Mouse (Mus musculus) liver, adult 2 months (tissue): Measurements from ENCODE around the gene Bag6. TPM values are rescaled to one million over a fixed set of nuclear protein-coding genes. Genes with fewer than 3 reads are reported as not detected.
A peak's percentile ranks its signal among the peaks of the same experiment; 100 is the strongest.

Experiments
- DNase-seq: peaks from one replicate; pipeline ENCODE4 v3.0.0-alpha.2; 2011; ENCODE audit warnings: low read depth, low spot score; ENCODE audit errors: extremely low read depth
- H3K27ac ChIP-seq: fragments of 200-500 bp; replicated peaks from 2 replicates; pipeline ENCODE4 v1.5.1; 2012; ENCODE audit warnings: low read depth, mild to moderate bottlenecking, control low read depth, inconsistent platforms, low read length; ENCODE audit not compliant: insufficient read depth
- H3K27me3 ChIP-seq: fragments of 200-500 bp; 2 replicates; pipeline ENCODE4 v1.6.1; 2012; ENCODE audit warnings: mild to moderate bottlenecking, moderate library complexity, low read length, inconsistent platforms; ENCODE audit not compliant: control insufficient read depth, insufficient read depth
- H3K36me3 ChIP-seq: fragments of 200-500 bp; 2 replicates; pipeline ENCODE4 v1.6.1; 2012; ENCODE audit warnings: low read length, inconsistent platforms; ENCODE audit not compliant: control insufficient read depth, insufficient read depth
- H3K4me1 ChIP-seq: fragments of 200-500 bp; 2 replicates; pipeline ENCODE4 v1.6.1; 2011; ENCODE audit warnings: low read length; ENCODE audit not compliant: control insufficient read depth, insufficient read depth
- H3K4me3 ChIP-seq: fragments of 200-500 bp; 2 replicates; pipeline ENCODE4 v1.5.1; 2011; ENCODE audit warnings: low read depth, mild to moderate bottlenecking, control low read depth, low read length, moderate library complexity; ENCODE audit not compliant: insufficient read depth
- H3K79me2 ChIP-seq: fragments of 200-500 bp; 2 replicates; pipeline ENCODE4 v1.6.1; 2012; ENCODE audit warnings: inconsistent platforms, mild to moderate bottlenecking, low read length, moderate library complexity; ENCODE audit not compliant: control insufficient read depth, insufficient read depth
- H3K9ac ChIP-seq: fragments of 200-500 bp; 2 replicates; pipeline ENCODE4 v1.6.1; 2012; ENCODE audit warnings: low read depth, mild to moderate bottlenecking, control low read depth, inconsistent platforms, low read length
- CTCF ChIP-seq: fragments of 200-500 bp; IDR thresholded peaks from 2 replicates; pipeline ENCODE4 v1.5.1; 2011; ENCODE audit warnings: low read depth, low read length, control low read depth
- POLR2A ChIP-seq: fragments of 200-500 bp; IDR thresholded peaks from 2 replicates; pipeline ENCODE4 v1.6.1; 2011; ENCODE audit warnings: low read length, control low read depth; ENCODE audit not compliant: insufficient read depth; ENCODE audit errors: extremely low read depth
- WGBS: fragments of 180-500 bp; shearing (Covaris S2); methylation state at CpG from one replicate; pipeline ENCODE4 v1.1.7; 2018; 5-methylcytosine and 5-hydroxymethylcytosine counted together
- polyA plus RNA-seq: library from polyadenylated mRNA; depleted of rRNA; stranded (reverse); fragments of >200 nt; gene quantifications from 2 replicates; pipeline ENCODE4 v1.2.3, GENCODE M21; 2012; rRNA removed
- total RNA-seq: library from RNA; depleted of rRNA; stranded (reverse); fragments of >200 nt; gene quantifications from 2 replicates; pipeline ENCODE4 v1.2.3, GENCODE M21; 2014; rRNA removed

Gene Bag6
- total and polyA plus RNA-seq, 2 experiments, result 28.1 to 119 TPM

DNA sequence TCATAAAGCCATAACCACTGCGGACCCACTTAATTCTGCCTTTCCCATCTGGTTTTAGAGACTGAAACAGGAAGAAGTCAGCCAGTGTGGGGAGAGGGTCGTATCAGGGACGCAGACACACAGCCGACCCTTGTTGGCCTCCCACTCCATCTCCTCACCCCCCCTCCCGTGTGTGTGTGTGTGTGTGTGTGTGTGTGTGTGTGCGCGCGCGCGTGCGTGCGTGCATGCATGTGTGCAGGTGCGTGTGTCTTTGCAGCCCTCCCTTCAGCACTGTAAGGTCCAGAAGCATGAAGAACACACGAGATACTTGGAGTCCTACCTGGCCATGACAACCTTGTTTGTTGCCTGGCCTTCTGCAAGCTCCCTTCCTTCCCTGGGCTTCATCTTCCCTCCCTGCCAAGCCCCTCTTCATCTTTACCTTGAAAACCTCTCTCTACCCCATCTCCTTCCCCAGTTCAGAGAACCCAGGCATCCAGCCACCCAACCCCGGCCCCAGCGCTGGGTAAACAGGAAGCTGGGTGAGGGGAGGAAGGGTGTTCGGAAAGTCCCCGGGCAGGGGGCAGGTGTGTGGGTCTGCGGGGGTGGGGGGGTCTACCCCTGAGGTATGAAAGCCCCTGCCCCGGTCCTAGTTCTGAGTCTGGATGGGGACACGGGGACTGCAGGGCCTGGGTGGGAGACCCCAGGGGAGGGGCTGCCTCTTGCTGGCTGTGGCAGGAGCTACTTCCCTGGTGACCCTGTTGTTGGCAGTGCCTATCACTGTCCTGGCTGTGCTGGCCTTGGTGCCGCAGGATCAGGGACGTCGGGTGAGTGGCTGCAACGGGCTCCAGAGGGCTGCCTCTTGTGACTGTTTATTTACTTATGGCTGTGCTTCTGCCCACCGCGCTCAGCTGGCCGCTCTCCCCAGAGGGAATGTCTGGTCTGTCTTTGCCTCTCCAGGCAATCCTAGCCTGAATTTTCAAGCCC lies 59.2 kb downstream of the Bag6 start, which contains the start of gene Ltb:
Ltb (plus strand) TSS at position 559 of the 963 bp plus-strand sequence.
- H3K4me1 ChIP-seq, result peaks cover 3% of the 10 kb centered on the region; the same call in 1 of the 2 replicates
- H3K36me3 ChIP-seq, result no peaks in the 10 kb centered on the region
- TF ChIP-seq POLR2A (no peak), CTCF (no peak)
- no peaks in the 10 kb centered on the region for H3K79me2 ChIP-seq
- H3K27me3 ChIP-seq, result peaks cover 8% of the 10 kb centered on the region; the same call in 1 of the 2 replicates
- no peak for DNase-seq
- peak within 1 kb of the TSS; percentile 28; the same call in 1 of the 2 replicates for H3K27ac ChIP-seq
- 62% methylated on average over 28 of the region's 28 CpGs for WGBS
- H3K9ac ChIP-seq, result no peak within 1 kb of the TSS
- peak within 1 kb of the TSS; percentile 25; the same call in 1 of the 2 replicates for H3K4me3 ChIP-seq

- Histone ChIP-seq H3K4me3 (peak overlapping the region; percentile 69), H3K79me2 (no peaks in the 10 kb centered on the region), H3K9ac (peak overlapping the region; percentile 19; the same call in 1 of the 2 replicates), H3K27ac (no peak overlapping the region), H3K4me1 (peaks cover 3% of the 10 kb centered on the region; the same call in 1 of the 2 replicates), H3K36me3 (no peaks in the 10 kb centered on the region), H3K27me3 (peaks cover 8% of the 10 kb centered on the region; the same call in 1 of the 2 replicates)
- DNase-seq, result no peak
- TF ChIP-seq CTCF (no peak), POLR2A (no peak)
- WGBS, result 46% methylated on average over 19 of the region's 19 CpGs
Measured at GRCm38 (mm10) chr17:35194844-35195630, 60.1 kb downstream of the Bag6 start.

- peaks cover 3% of the 10 kb centered on the region; the same call in 1 of the 2 replicates for H3K4me1 ChIP-seq
- H3K27me3 ChIP-seq, result peaks cover 8% of the 10 kb centered on the region; the same call in 1 of the 2 replicates
- no peaks in the 10 kb centered on the region for H3K36me3 ChIP-seq
- no peak for DNase-seq
- peak overlapping the region; percentile 69 for H3K4me3 ChIP-seq
- WGBS, result 3% methylated on average over 66 of the region's 66 CpGs
- H3K9ac ChIP-seq, result peak overlapping the region; percentile 68
- H3K79me2 ChIP-seq, result no peaks in the 10 kb centered on the region
- TF ChIP-seq CTCF, result peak; percentile 92
- 0 out of 2 replicates have a peak, but pooled peaks have one; percentile 6 for TF ChIP-seq POLR2A
- H3K27ac ChIP-seq, result no peak overlapping the region
Measured at GRCm38 (mm10) chr17:35195631-35196320, 60.8 kb downstream of the Bag6 start.

- WGBS, result 34% methylated on average over 9 of the region's 9 CpGs
- H3K9ac ChIP-seq, result no peak overlapping the region
- TF ChIP-seq POLR2A (no peak), CTCF (no peak)
- H3K27ac ChIP-seq, result no peak overlapping the region
- H3K4me3 ChIP-seq, result peak overlapping the region; percentile 69; the same call in 1 of the 2 replicates
- no peaks in the 10 kb centered on the region for H3K79me2 ChIP-seq
- peaks cover 8% of the 10 kb centered on the region; the same call in 1 of the 2 replicates for H3K27me3 ChIP-seq
- no peak for DNase-seq
- H3K36me3 ChIP-seq, result no peaks in the 10 kb centered on the region
- peaks cover 3% of the 10 kb centered on the region; the same call in 1 of the 2 replicates for H3K4me1 ChIP-seq
Measured at GRCm38 (mm10) chr17:35196321-35196641, 61.3 kb downstream of the Bag6 start.

Other genes starting within 250 kb of the Bag6 start
Only the 30 nearest of the 41 such genes appear.
- 7.9 and 11.1 TPM in 2 replicates for gene Lsm2, start 153.3 kb upstream of the Bag6 start, total RNA-seq
- 55.1 and 63.0 TPM in 2 replicates for gene Lsm2, start 153.3 kb upstream of the Bag6 start, polyA plus RNA-seq
- gene Vars, start 134.2 kb upstream of the Bag6 start, total RNA-seq, result 11.8 and 27.5 TPM in 2 replicates
- gene Vars, start 134.2 kb upstream of the Bag6 start, polyA plus RNA-seq, result 39.8 and 52.7 TPM in 2 replicates
- 0.07 and 0.09 TPM in 2 replicates for gene Vwa7, start 118.6 kb upstream of the Bag6 start, total RNA-seq
- gene Vwa7, start 118.6 kb upstream of the Bag6 start, polyA plus RNA-seq, result 0.16 and 0.27 TPM in 2 replicates
- 0.54 TPM in 1 of 2 replicates, not detected in the other for gene Sapcd1, start 107.2 kb upstream of the Bag6 start, total RNA-seq
- 0.66 TPM in 1 of 2 replicates, not detected in the other for gene Sapcd1, start 107.2 kb upstream of the Bag6 start, polyA plus RNA-seq
- 1.0 and 2.0 TPM in 2 replicates for gene Msh5, start 88.4 kb upstream of the Bag6 start, total RNA-seq
- 1.1 and 3.9 TPM in 2 replicates for gene Msh5, start 88.4 kb upstream of the Bag6 start, polyA plus RNA-seq
- gene Clic1, start 85.2 kb upstream of the Bag6 start, total RNA-seq, result 15.9 and 20.3 TPM in 2 replicates
- gene Clic1, start 85.2 kb upstream of the Bag6 start, polyA plus RNA-seq, result 12.2 and 16.8 TPM in 2 replicates
- gene Ddah2, start 76.1 kb upstream of the Bag6 start, total RNA-seq, result 3.0 and 3.6 TPM in 2 replicates
- gene Ddah2, start 76.1 kb upstream of the Bag6 start, polyA plus RNA-seq, result 3.8 and 3.9 TPM in 2 replicates
- not detected in 2 replicates for gene Ly6g6c, start 69.8 kb upstream of the Bag6 start, total RNA-seq
- gene Ly6g6c, start 69.8 kb upstream of the Bag6 start, polyA plus RNA-seq, result not detected in 2 replicates
- gene Mpig6b, start 69.0 kb upstream of the Bag6 start, total RNA-seq, result 0.18 TPM in 1 of 2 replicates, not detected in the other
- 0.06 TPM in 1 of 2 replicates, not detected in the other for gene Mpig6b, start 69.0 kb upstream of the Bag6 start, polyA plus RNA-seq
- gene Ly6g6e, start 58.3 kb upstream of the Bag6 start, total RNA-seq, result 0.37 TPM in 1 of 2 replicates, not detected in the other
- 0.33 and 0.35 TPM in 2 replicates for gene Ly6g6e, start 58.3 kb upstream of the Bag6 start, polyA plus RNA-seq
- gene Ly6g6d, start 57.1 kb upstream of the Bag6 start, total RNA-seq, result 0.47 TPM in 1 of 2 replicates, not detected in the other
- 0.24 and 0.67 TPM in 2 replicates for gene Ly6g6d, start 57.1 kb upstream of the Bag6 start, polyA plus RNA-seq
- gene Ly6g6f, start 49.6 kb upstream of the Bag6 start, total RNA-seq, result not detected in 2 replicates
- 0.07 TPM in 2 replicates for gene Ly6g6f, start 49.6 kb upstream of the Bag6 start, polyA plus RNA-seq
- gene Abhd16a, start 45.9 kb upstream of the Bag6 start, total RNA-seq, result 62.2 and 63.3 TPM in 2 replicates
- gene Abhd16a, start 45.9 kb upstream of the Bag6 start, polyA plus RNA-seq, result 78.4 and 83.0 TPM in 2 replicates
- gene Ly6g5c, start 26.9 kb upstream of the Bag6 start, total RNA-seq, result not detected in 2 replicates
- gene Ly6g5c, start 26.9 kb upstream of the Bag6 start, polyA plus RNA-seq, result not detected in 2 replicates
- gene Ly6g5b, start 19.8 kb upstream of the Bag6 start, total RNA-seq, result 0.40 and 0.46 TPM in 2 replicates
- gene Ly6g5b, start 19.8 kb upstream of the Bag6 start, polyA plus RNA-seq, result 0.26 and 0.62 TPM in 2 replicates
- gene Gpank1, start 13.7 kb upstream of the Bag6 start, total RNA-seq, result 9.6 and 9.8 TPM in 2 replicates
- gene Gpank1, start 13.7 kb upstream of the Bag6 start, polyA plus RNA-seq, result 10.5 and 11.4 TPM in 2 replicates
- 60.9 and 111 TPM in 2 replicates for gene Csnk2b, start 13.1 kb upstream of the Bag6 start, total RNA-seq
- 215 and 228 TPM in 2 replicates for gene Csnk2b, start 13.1 kb upstream of the Bag6 start, polyA plus RNA-seq
- gene D17H6S53E, start 8.8 kb upstream of the Bag6 start, total RNA-seq, result 9.8 and 11.4 TPM in 2 replicates
- gene D17H6S53E, start 8.8 kb upstream of the Bag6 start, polyA plus RNA-seq, result 12.4 and 18.3 TPM in 2 replicates
- gene Apom, start 3.1 kb upstream of the Bag6 start, total RNA-seq, result 432 and 465 TPM in 2 replicates
- 510 and 575 TPM in 2 replicates for gene Apom, start 3.1 kb upstream of the Bag6 start, polyA plus RNA-seq
- gene Prrc2a, start 29.7 kb downstream of the Bag6 start, total RNA-seq, result 12.4 and 23.2 TPM in 2 replicates
- 103 and 144 TPM in 2 replicates for gene Prrc2a, start 29.7 kb downstream of the Bag6 start, polyA plus RNA-seq
- 8.6 and 13.3 TPM in 2 replicates for gene Aif1, start 40.9 kb downstream of the Bag6 start, total RNA-seq
- gene Aif1, start 40.9 kb downstream of the Bag6 start, polyA plus RNA-seq, result 1.6 and 2.5 TPM in 2 replicates
- 10.2 and 13.0 TPM in 2 replicates for gene Lst1, start 53.3 kb downstream of the Bag6 start, total RNA-seq
- 5.9 and 11.8 TPM in 2 replicates for gene Lst1, start 53.3 kb downstream of the Bag6 start, polyA plus RNA-seq
- 1.8 and 3.0 TPM in 2 replicates for gene Ltb, start 59.3 kb downstream of the Bag6 start, total RNA-seq
- gene Ltb, start 59.3 kb downstream of the Bag6 start, polyA plus RNA-seq, result 2.6 and 4.7 TPM in 2 replicates
- 0.13 TPM in 1 of 2 replicates, not detected in the other for gene Tnf, start 66.8 kb downstream of the Bag6 start, total RNA-seq
- 0.15 and 0.29 TPM in 2 replicates for gene Tnf, start 66.8 kb downstream of the Bag6 start, polyA plus RNA-seq
- gene Lta, start 70.2 kb downstream of the Bag6 start, total RNA-seq, result 0.27 TPM in 1 of 2 replicates, not detected in the other
- 0.06 TPM in 1 of 2 replicates, not detected in the other for gene Lta, start 70.2 kb downstream of the Bag6 start, polyA plus RNA-seq
- gene Gm16181, start 85.7 kb downstream of the Bag6 start, total RNA-seq, result 0.37 TPM in 1 of 2 replicates, not detected in the other
- gene Gm16181, start 85.7 kb downstream of the Bag6 start, polyA plus RNA-seq, result not detected in 2 replicates
- gene Atp6v1g2, start 98.5 kb downstream of the Bag6 start, total RNA-seq, result 0.28 and 0.34 TPM in 2 replicates
- 1.6 and 2.7 TPM in 2 replicates for gene Atp6v1g2, start 98.5 kb downstream of the Bag6 start, polyA plus RNA-seq
- gene Nfkbil1, start 100.6 kb downstream of the Bag6 start, total RNA-seq, result 7.5 and 7.6 TPM in 2 replicates
- 7.5 and 8.6 TPM in 2 replicates for gene Nfkbil1, start 100.6 kb downstream of the Bag6 start, polyA plus RNA-seq
- gene Ddx39b, start 106.6 kb downstream of the Bag6 start, total RNA-seq, result 37.0 and 43.6 TPM in 2 replicates
- gene Ddx39b, start 106.6 kb downstream of the Bag6 start, polyA plus RNA-seq, result 64.9 and 103 TPM in 2 replicates
- gene H2-D1, start 127.6 kb downstream of the Bag6 start, total RNA-seq, result 444 and 506 TPM in 2 replicates
- 487 and 676 TPM in 2 replicates for gene H2-D1, start 127.6 kb downstream of the Bag6 start, polyA plus RNA-seq